Mouse (Mus musculus) erythroblast, embryonic 14.5 days (primary cell): ENCODE results near the gene Prkch. TPM values are rescaled to one million over a fixed set of nuclear protein-coding genes. Genes with fewer than 3 reads are reported as not detected.

Source experiments
- H3K27me3 ChIP-seq: 2 replicates; pipeline ENCODE4 v1.6.1; 2012; ENCODE audit warnings: inconsistent platforms; ENCODE audit not compliant: control insufficient read depth
- H3K36me3 ChIP-seq: 2 replicates; pipeline ENCODE4 v1.6.1; 2012; ENCODE audit warnings: mild to moderate bottlenecking, inconsistent platforms; ENCODE audit not compliant: control insufficient read depth
- H3K4me1 ChIP-seq: 2 replicates; pipeline ENCODE4 v1.6.1; 2012; ENCODE audit warnings: inconsistent platforms; ENCODE audit not compliant: control insufficient read depth
- H3K4me3 ChIP-seq: replicated peaks from 2 replicates; pipeline ENCODE3; 2012; ENCODE audit warnings: moderate library complexity, mild to moderate bottlenecking, inconsistent platforms
- H3K9me3 ChIP-seq: 2 replicates; pipeline ENCODE4 v1.6.1; 2012; ENCODE audit warnings: low read length, inconsistent platforms, mixed read lengths; ENCODE audit not compliant: control insufficient read depth
- GATA1 ChIP-seq: IDR thresholded peaks from 2 replicates; pipeline ENCODE4 v1.6.1; 2012; ENCODE audit warnings: low read length, inconsistent platforms, mixed read lengths
- TAL1 ChIP-seq: IDR thresholded peaks from 3 replicates; pipeline ENCODE4 v1.6.1; 2012; ENCODE audit warnings: low read length, inconsistent platforms, mixed read lengths
- polyA plus RNA-seq: library from polyadenylated mRNA; stranded (reverse); fragments of >175 nt; gene quantifications from 2 replicates; pipeline ENCODE4 v1.2.3, GENCODE M21; 2012

The Prkch gene
- polyA plus RNA-seq, 1 experiment: 0.01 TPM

GRCm38 (mm10) chr12:73607381-73608064 is 22.9 kb downstream of the Prkch start:
- H3K36me3 ChIP-seq: no peaks in the 10 kb centered on the region
- no peaks in the 10 kb centered on the region for H3K9me3 ChIP-seq
- no peaks in the 10 kb centered on the region for H3K4me1 ChIP-seq
- no peaks in the 10 kb centered on the region for H3K27me3 ChIP-seq
- no peak for TF ChIP-seq TAL1
- TF ChIP-seq GATA1: no peak
- no peak overlapping the region for H3K4me3 ChIP-seq

DNA sequence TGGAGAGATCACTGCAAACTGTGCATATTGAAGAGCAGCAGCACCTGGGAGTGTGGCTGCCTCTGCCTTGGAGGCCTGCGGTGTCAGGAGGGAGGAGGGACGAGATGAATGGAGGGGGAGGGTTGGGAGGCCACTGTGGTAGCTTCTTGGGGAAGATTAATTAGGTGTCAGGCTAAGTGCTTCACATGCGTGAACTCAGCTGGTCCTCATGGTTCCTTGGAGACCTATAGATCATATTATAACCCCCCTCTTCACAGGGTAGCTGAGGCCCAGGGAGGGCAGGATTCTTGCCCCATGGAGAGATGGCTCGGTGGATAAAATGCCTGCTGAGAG is 23.4 kb downstream of the Prkch start:
- TF ChIP-seq TAL1: no peak
- H3K4me3 ChIP-seq: no peak overlapping the region
- no peaks in the 10 kb centered on the region for H3K4me1 ChIP-seq
- no peaks in the 10 kb centered on the region for H3K36me3 ChIP-seq
- no peaks in the 10 kb centered on the region for H3K9me3 ChIP-seq
- H3K27me3 ChIP-seq: no peaks in the 10 kb centered on the region

DNA sequence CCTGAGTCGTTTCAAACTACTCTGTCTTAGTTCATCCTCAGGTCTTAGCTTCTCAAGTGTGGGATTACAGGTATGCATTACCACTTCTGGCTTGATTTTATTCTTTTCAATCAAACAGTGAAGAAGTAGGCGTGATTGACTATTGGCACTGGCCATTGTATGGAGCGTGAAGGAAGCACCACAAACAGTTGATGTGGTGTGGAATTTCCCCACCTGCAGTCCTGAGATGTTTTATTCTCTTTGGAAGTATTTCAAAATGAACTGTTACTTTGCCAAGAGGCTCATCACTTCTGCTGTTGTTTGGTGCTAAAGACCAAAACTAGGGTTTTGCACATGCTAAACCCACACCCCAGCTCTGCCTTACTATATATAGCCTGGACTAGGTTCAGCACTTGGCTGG is 24.7 kb downstream of the Prkch start:
- Histone ChIP-seq H3K27me3 (no peaks in the 10 kb centered on the region), H3K36me3 (no peaks in the 10 kb centered on the region), H3K9me3 (no peaks in the 10 kb centered on the region), H3K4me1 (no peaks in the 10 kb centered on the region), H3K4me3 (no peak overlapping the region)
- no peak for TF ChIP-seq GATA1
- TF ChIP-seq TAL1: no peak

GRCm38 (mm10) chr12:73609676-73610545 is 25.3 kb downstream of the Prkch start:
- Histone ChIP-seq H3K36me3 (no peaks in the 10 kb centered on the region), H3K9me3 (no peaks in the 10 kb centered on the region), H3K4me3 (no peak overlapping the region), H3K4me1 (no peaks in the 10 kb centered on the region), H3K27me3 (no peaks in the 10 kb centered on the region)
- TF ChIP-seq GATA1 (no peak), TAL1 (no peak)

GRCm38 (mm10) chr12:73610831-73611370 is 26.3 kb downstream of the Prkch start:
- TF ChIP-seq GATA1: no peak
- no peak for TF ChIP-seq TAL1
- Histone ChIP-seq H3K36me3 (no peaks in the 10 kb centered on the region), H3K4me1 (no peaks in the 10 kb centered on the region), H3K9me3 (no peaks in the 10 kb centered on the region), H3K4me3 (no peak overlapping the region), H3K27me3 (no peaks in the 10 kb centered on the region)

DNA sequence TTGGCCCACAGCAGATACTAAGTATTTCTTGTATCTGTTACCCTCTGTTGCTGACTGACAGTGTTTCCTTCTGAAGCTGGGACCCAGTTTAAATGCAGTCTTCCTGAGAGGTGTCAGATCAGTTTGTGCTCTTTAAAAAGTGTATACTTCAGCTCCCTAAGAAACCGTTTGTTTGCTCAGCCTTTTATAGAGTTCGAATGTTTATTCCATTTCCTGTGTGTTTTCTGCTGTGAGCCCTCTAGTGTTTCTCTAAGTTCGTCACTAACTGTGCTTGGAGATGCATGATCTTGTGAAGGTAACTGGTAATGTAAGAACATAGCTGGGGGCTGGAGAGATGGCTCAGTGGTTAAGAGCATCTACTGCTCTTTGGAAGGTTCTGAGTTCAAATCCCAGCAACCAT is 27.1 kb downstream of the Prkch start:
- H3K9me3 ChIP-seq: no peaks in the 10 kb centered on the region
- no peak for TF ChIP-seq GATA1
- no peak for TF ChIP-seq TAL1
- no peak overlapping the region for H3K4me3 ChIP-seq
- no peaks in the 10 kb centered on the region for H3K4me1 ChIP-seq
- no peaks in the 10 kb centered on the region for H3K36me3 ChIP-seq
- no peaks in the 10 kb centered on the region for H3K27me3 ChIP-seq

DNA sequence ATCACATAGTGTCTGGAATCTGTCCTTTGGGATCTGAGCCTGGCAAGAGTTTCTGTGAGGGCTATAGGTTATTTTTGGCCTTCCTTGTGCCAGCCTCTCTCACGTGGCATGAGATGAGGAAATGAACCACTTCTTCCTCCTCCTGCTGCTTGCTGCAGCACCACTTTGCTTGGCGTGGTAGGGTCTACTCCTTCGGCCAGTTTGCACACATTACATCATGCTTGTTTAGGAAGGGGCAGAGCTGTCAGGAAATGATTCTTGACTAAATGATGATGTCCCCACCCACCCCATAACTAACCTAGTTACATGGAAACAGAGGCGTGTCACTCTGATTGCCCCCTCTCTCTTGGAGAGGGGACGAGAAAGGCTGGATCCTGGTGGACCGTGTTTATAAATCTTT is 28.6 kb downstream of the Prkch start:
- no peaks in the 10 kb centered on the region for H3K27me3 ChIP-seq
- H3K36me3 ChIP-seq: no peaks in the 10 kb centered on the region
- H3K4me3 ChIP-seq: no peak overlapping the region
- no peaks in the 10 kb centered on the region for H3K9me3 ChIP-seq
- no peak for TF ChIP-seq TAL1
- TF ChIP-seq GATA1: no peak
- no peaks in the 10 kb centered on the region for H3K4me1 ChIP-seq

- TF ChIP-seq TAL1 (no peak), GATA1 (no peak)
- no peaks in the 10 kb centered on the region for H3K36me3 ChIP-seq
- H3K4me3 ChIP-seq: no peak overlapping the region
These were observed 33.1 kb downstream of the Prkch start for GRCm38 (mm10) chr12:73617652-73618051.

GRCm38 (mm10) chr12:73625277-73626032 is 40.9 kb downstream of the Prkch start:
- no peaks in the 10 kb centered on the region for H3K4me1 ChIP-seq
- TF ChIP-seq GATA1 (no peak), TAL1 (no peak)

More at GRCm38 (mm10) chr12:73617652-73618051, 33.1 kb downstream of the Prkch start:
- Histone ChIP-seq H3K9me3 (no peaks in the 10 kb centered on the region), H3K27me3 (no peaks in the 10 kb centered on the region), H3K4me1 (no peaks in the 10 kb centered on the region)

More at GRCm38 (mm10) chr12:73625277-73626032, 40.9 kb downstream of the Prkch start:
- Histone ChIP-seq H3K9me3 (no peaks in the 10 kb centered on the region), H3K4me3 (no peak overlapping the region), H3K27me3 (no peaks in the 10 kb centered on the region), H3K36me3 (no peaks in the 10 kb centered on the region)
